Mouse (Mus musculus): Measurements from ENCODE around the gene Rasgef1a.

Gene Rasgef1a

GRCm38 (mm10) chr6:118010756-118011615, at the start of gene Rasgef1a:
TSS of gene Rasgef1a (plus strand) at chr6:118011438.
- POLR2A ChIA-PET, result interaction anchor here in 3 of 4 experiments (0.8 to 1.4 kb wide), 5 partner anchors 33 to 88 kb away, joined by 3 to 4 read pairs (median 3); no protein-coding TSS in a partner anchor
- CTCF ChIA-PET, result interaction anchor here in 1 of 4 experiments (1.0 kb wide), 1 partner anchor 54 kb away, joined by 3 read pairs; no protein-coding TSS in a partner anchor

GRCm38 (mm10) chr6:117963201-117963600, 48.0 kb upstream of the Rasgef1a start:
- ChIA-PET POLR2A (interaction anchor here in 1 of 4 experiments (1.5 kb wide), 1 partner anchor 36 kb away, joined by 4 read pairs; no protein-coding TSS in a partner anchor), CTCF (interaction anchor here in 1 of 4 experiments (2.1 kb wide), 1 partner anchor 10 kb away, joined by 4 read pairs; no protein-coding TSS in a partner anchor)

GRCm38 (mm10) chr6:117966729-117967128, 44.5 kb upstream of the Rasgef1a start:
- CTCF ChIA-PET, result interaction anchor here in 2 of 4 experiments (0.5 to 2.0 kb wide), 3 partner anchors 34 to 137 kb away, joined by 4 to 8 read pairs (median 4); no protein-coding TSS in a partner anchor
- POLR2A ChIA-PET, result interaction anchor here in 2 of 4 experiments (0.9 to 2.1 kb wide), 5 partner anchors 10 to 59 kb away, joined by 3 to 8 read pairs (median 4); partner anchors contain the start of gene Fxyd4 (in 1 of the 2)

- CTCF ChIA-PET, result interaction anchor here (0.5 to 1.2 kb wide), 6 partner anchors 8 to 432 kb away, joined by 3 to 5 read pairs (median 4); partner anchors contain the start of gene Bms1 (in 1 of the 4)
- POLR2A ChIA-PET, result no interaction called here
Observed at GRCm38 (mm10) chr6:117987173-117987572, 24.1 kb upstream of the Rasgef1a start.

GRCm38 (mm10) chr6:117989209-117989608, 22.0 kb upstream of the Rasgef1a start:
- POLR2A ChIA-PET, result no interaction called here
- CTCF ChIA-PET, result no interaction called here

- CTCF ChIA-PET, result no interaction called here
- POLR2A ChIA-PET, result interaction anchor here in 1 of 4 experiments (1.4 kb wide), 1 partner anchor 11 kb away, joined by 5 read pairs; no protein-coding TSS in a partner anchor
Observed at GRCm38 (mm10) chr6:117990649-117991048, 20.6 kb upstream of the Rasgef1a start.

GRCm38 (mm10) chr6:117991297-117991696, 19.9 kb upstream of the Rasgef1a start:
- CTCF ChIA-PET, result no interaction called here
- POLR2A ChIA-PET, result interaction anchor here in 2 of 4 experiments (1.4 to 1.9 kb wide), 2 partner anchors 11 to 58 kb away, joined by 4 to 5 read pairs; no protein-coding TSS in a partner anchor

GRCm38 (mm10) chr6:117991928-117992327, 19.3 kb upstream of the Rasgef1a start:
- ChIA-PET POLR2A (interaction anchor here in 3 of 4 experiments (0.6 to 1.9 kb wide), 3 partner anchors 8 to 104 kb away, joined by 3 to 4 read pairs (median 3); no protein-coding TSS in a partner anchor), CTCF (interaction anchor here in 2 of 4 experiments (0.6 to 1.3 kb wide), 2 partner anchors 27 to 1383 kb away, joined by 3 to 7 read pairs; no protein-coding TSS in a partner anchor)

- ChIA-PET POLR2A (no interaction called here), CTCF (interaction anchor here in 3 of 4 experiments (0.6 to 1.8 kb wide), 4 partner anchors 8 to 39 kb away, joined by 3 to 5 read pairs (median 4); no protein-coding TSS in a partner anchor)
Observed at GRCm38 (mm10) chr6:117995168-117995567, 16.1 kb upstream of the Rasgef1a start.

GRCm38 (mm10) chr6:118001272-118001671, 10.0 kb upstream of the Rasgef1a start:
- ChIA-PET CTCF (interaction anchor here in 1 of 4 experiments (0.6 kb wide), 1 partner anchor 498 kb away, joined by 3 read pairs; no protein-coding TSS in a partner anchor), POLR2A (interaction anchor here in 1 of 4 experiments (0.8 to 1.4 kb wide), 2 partner anchors 11 to 94 kb away, joined by 4 to 5 read pairs; no protein-coding TSS in a partner anchor)

GRCm38 (mm10) chr6:118007302-118007701, 3.9 kb upstream of the Rasgef1a start:
- CTCF ChIA-PET, result interaction anchor here (0.5 to 2.6 kb wide), 10 partner anchors 10 to 92 kb away, joined by 3 to 9 read pairs (median 4); no protein-coding TSS in a partner anchor
- POLR2A ChIA-PET, result interaction anchor here (0.7 to 1.5 kb wide), 6 partner anchors 11 to 165 kb away, joined by 3 to 5 read pairs (median 3); no protein-coding TSS in a partner anchor

- CTCF ChIA-PET, result interaction anchor here (0.5 to 2.6 kb wide), 16 partner anchors 11 to 758 kb away, joined by 3 to 9 read pairs (median 4); no protein-coding TSS in a partner anchor
- POLR2A ChIA-PET, result interaction anchor here in 3 of 4 experiments (0.6 to 1.7 kb wide), 7 partner anchors 10 to 524 kb away, joined by 3 to 5 read pairs (median 3); no protein-coding TSS in a partner anchor
Observed at GRCm38 (mm10) chr6:118007843-118008539, 3.2 kb upstream of the Rasgef1a start.

- ChIA-PET POLR2A (interaction anchor here in 2 of 4 experiments (0.6 to 0.7 kb wide), 2 partner anchors 90 to 116 kb away, joined by 3 read pairs; no protein-coding TSS in a partner anchor), CTCF (interaction anchor here in 2 of 4 experiments (0.6 to 0.7 kb wide), 2 partner anchors 8 to 13 kb away, joined by 3 to 5 read pairs; no protein-coding TSS in a partner anchor)
Observed at GRCm38 (mm10) chr6:118010256-118010655, 982 bp upstream of the Rasgef1a start.

- ChIA-PET CTCF (interaction anchor here in 1 of 4 experiments (0.6 to 1.0 kb wide), 3 partner anchors 53 to 375 kb away, joined by 3 to 7 read pairs (median 3); no protein-coding TSS in a partner anchor), POLR2A (interaction anchor here in 3 of 4 experiments (0.6 to 1.4 kb wide), 6 partner anchors 32 to 348 kb away, joined by 3 to 4 read pairs (median 3); no protein-coding TSS in a partner anchor)
Observed at GRCm38 (mm10) chr6:118011616-118012316, 528 bp downstream of the Rasgef1a start.

GRCm38 (mm10) chr6:118012317-118012700, 1.1 kb downstream of the Rasgef1a start:
- ChIA-PET POLR2A (interaction anchor here in 3 of 4 experiments (0.6 to 1.4 kb wide), 6 partner anchors 32 to 348 kb away, joined by 3 to 4 read pairs (median 3); no protein-coding TSS in a partner anchor), CTCF (interaction anchor here in 1 of 4 experiments (0.6 to 1.0 kb wide), 3 partner anchors 52 to 375 kb away, joined by 3 to 7 read pairs (median 3); no protein-coding TSS in a partner anchor)

- POLR2A ChIA-PET, result no interaction called here
- CTCF ChIA-PET, result no interaction called here
Observed at GRCm38 (mm10) chr6:118012987-118013866, 2.0 kb downstream of the Rasgef1a start.
